Comparison of ENCODE assay signal across 7 mouse cellular contexts in the genomic region with DNA sequence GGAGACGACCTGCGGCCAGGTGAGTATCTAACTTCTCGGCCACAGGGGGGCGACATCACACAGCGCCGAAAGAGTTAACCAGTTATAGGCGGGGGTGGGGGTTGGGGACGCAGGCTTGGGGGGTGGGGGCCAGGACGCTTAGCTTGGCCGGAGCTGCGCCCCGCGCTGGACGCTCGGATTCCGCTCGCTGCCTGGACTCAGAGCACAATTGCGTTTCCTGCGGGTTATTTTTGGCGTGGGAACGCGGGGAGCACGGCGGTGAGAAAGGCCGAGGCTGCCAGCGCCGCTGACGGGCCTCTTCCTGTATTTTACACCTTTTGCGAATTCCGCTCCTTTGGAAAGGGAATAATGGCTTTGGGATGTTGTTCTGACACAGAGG. TPM values are rescaled to one million over a fixed set of nuclear protein-coding genes. Genes with fewer than 3 reads are reported as not detected.
DNase-seq lines count a peak whose midpoint lies in the region; ATAC-seq and TF ChIP-seq lines count a peak whose summit lies in the region.

No protein-coding gene starts in this region.

- peak overlapping the region; percentile 79 for H3K4me2 ChIP-seq in forebrain, postnatal 0 days (ENCODE audit: low read depth)
- H3K4me2 ChIP-seq in hindbrain, postnatal 0 days (ENCODE audit: low read depth, low read length): peak overlapping the region; percentile 98
- H3K4me2 ChIP-seq in liver, embryonic 12.5 days: peak overlapping the region; percentile 72
- peak overlapping the region; percentile 77 for H3K4me2 ChIP-seq in neural tube, embryonic 13.5 days

- H3K36me3 ChIP-seq in forebrain, postnatal 0 days (ENCODE audit: insufficient read depth): no peaks in the 10 kb centered on the region
- H3K36me3 ChIP-seq in hindbrain, postnatal 0 days (ENCODE audit: insufficient read depth, low read length): no peaks in the 10 kb centered on the region
- no peaks in the 10 kb centered on the region for H3K36me3 ChIP-seq in liver, embryonic 12.5 days
- H3K36me3 ChIP-seq in neural tube, embryonic 13.5 days: no peaks in the 10 kb centered on the region

- ATAC-seq in forebrain, postnatal 0 days: no peak; the same call in 1 of the 2 replicates
- ATAC-seq in hindbrain, postnatal 0 days: peak; percentile 30
- no peak for ATAC-seq in liver, embryonic 12.5 days
- no peak for ATAC-seq in neural tube, embryonic 13.5 days (ENCODE audit: low read depth)
- ATAC-seq in erythroblast, adult 5-6 weeks (replicated peaks; ENCODE audit: low FRiP score, poor library complexity, severe bottlenecking): no peak

- peak; percentile 72 for TF ChIP-seq CTCF in forebrain, postnatal 0 days (IDR thresholded peaks at IDR 0.05; ENCODE audit: low read depth)
- TF ChIP-seq CTCF in hindbrain, postnatal 0 days (IDR thresholded peaks at IDR 0.05; ENCODE audit: low read depth): peak; percentile 64

- peak; percentile 26 for DNase-seq in MN1 (ENCODE audit: low spot score)
- DNase-seq in cerebellum, adult 11-12 months: peak; percentile 55
- no peak for DNase-seq in forebrain, postnatal 0 days
- peak; percentile 77 for DNase-seq in hindbrain, postnatal 0 days (ENCODE audit: low spot score)

- H3K27me3 ChIP-seq in forebrain, postnatal 0 days (ENCODE audit: insufficient read depth, low read length): peaks cover 42% of the 10 kb centered on the region
- H3K27me3 ChIP-seq in hindbrain, postnatal 0 days (ENCODE audit: insufficient read depth, low read length): peaks cover 36% of the 10 kb centered on the region
- H3K27me3 ChIP-seq in liver, embryonic 12.5 days (replicated peaks): peaks cover 100% of the 10 kb centered on the region
- peaks cover 100% of the 10 kb centered on the region for H3K27me3 ChIP-seq in neural tube, embryonic 13.5 days

- peak overlapping the region; percentile 29; the same call in 1 of the 2 replicates for H3K9ac ChIP-seq in forebrain, postnatal 0 days
- H3K9ac ChIP-seq in hindbrain, postnatal 0 days (replicated peaks; ENCODE audit: low read length): peak overlapping the region; percentile 46
- peak overlapping the region; percentile 19; the same call in 1 of the 2 replicates for H3K9ac ChIP-seq in liver, embryonic 12.5 days
- peak overlapping the region; percentile 65 for H3K9ac ChIP-seq in neural tube, embryonic 13.5 days

- H3K4me1 ChIP-seq in forebrain, postnatal 0 days (ENCODE audit: insufficient read depth): peaks cover 16% of the 10 kb centered on the region
- H3K4me1 ChIP-seq in hindbrain, postnatal 0 days (ENCODE audit: insufficient read depth, low read length): peaks cover 28% of the 10 kb centered on the region
- peaks cover 51% of the 10 kb centered on the region for H3K4me1 ChIP-seq in liver, embryonic 12.5 days
- peaks cover 72% of the 10 kb centered on the region for H3K4me1 ChIP-seq in neural tube, embryonic 13.5 days (replicated peaks)

- under 1% methylated on average over 30 of the region's 30 CpGs for WGBS in forebrain, postnatal 0 days
- WGBS in hindbrain, postnatal 0 days: under 1% methylated on average over 30 of the region's 30 CpGs
- whole genome bisulfite sequencing in liver, embryonic 12.5 days (ENCODE audit: insufficient replicate concordance): 1% methylated on average over 30 of the region's 30 CpGs
- under 1% methylated on average over 30 of the region's 30 CpGs for WGBS in neural tube, embryonic 13.5 days

- no peak overlapping the region for H3K27ac ChIP-seq in forebrain, postnatal 0 days (ENCODE audit: low read depth, low read length)
- H3K27ac ChIP-seq in hindbrain, postnatal 0 days: peak overlapping the region; percentile 11; the same call in 1 of the 2 replicates
- no peak overlapping the region for H3K27ac ChIP-seq in liver, embryonic 12.5 days
- no peak overlapping the region for H3K27ac ChIP-seq in neural tube, embryonic 13.5 days (replicated peaks)

- peak overlapping the region; percentile 50 for H3K4me3 ChIP-seq in forebrain, postnatal 0 days (ENCODE audit: low read depth, low read length)
- peak overlapping the region; percentile 55 for H3K4me3 ChIP-seq in hindbrain, postnatal 0 days (ENCODE audit: low read length)
- peak overlapping the region; percentile 53 for H3K4me3 ChIP-seq in liver, embryonic 12.5 days
- peak overlapping the region; percentile 45 for H3K4me3 ChIP-seq in neural tube, embryonic 13.5 days

- no peaks in the 10 kb centered on the region for H3K9me3 ChIP-seq in forebrain, postnatal 0 days (ENCODE audit: low read length)
- no peaks in the 10 kb centered on the region for H3K9me3 ChIP-seq in hindbrain, postnatal 0 days (ENCODE audit: low read length)
- no peaks in the 10 kb centered on the region for H3K9me3 ChIP-seq in liver, embryonic 12.5 days (replicated peaks)
- H3K9me3 ChIP-seq in neural tube, embryonic 13.5 days: no peaks in the 10 kb centered on the region

RNA-seq across cellular contexts. Expression of gene Dll4, which starts 1.5 kb away (rescaled TPM):
- total RNA-seq in forebrain, postnatal 0 days (2014; rRNA removed): 2.8 and 3.7 TPM in 2 replicates
- polyA plus RNA-seq in forebrain, postnatal 0 days (2015; fragmentation: Nextera tagmentation; extraction: Ambion mirVana): 2.3 and 2.4 TPM in 2 replicates
- total RNA-seq in hindbrain, postnatal 0 days (2014; rRNA removed): 4.2 and 4.3 TPM in 2 replicates
- polyA plus RNA-seq in hindbrain, postnatal 0 days (2015; fragmentation: Nextera tagmentation; extraction: Ambion mirVana): 2.4 and 2.6 TPM in 2 replicates
- 3.0 and 3.1 TPM in 2 replicates for polyA plus RNA-seq in liver, embryonic 12.5 days (2016; fragmentation: Nextera tagmentation; extraction: Ambion mirVana)
- polyA plus RNA-seq in neural tube, embryonic 13.5 days (2015; fragmentation: Nextera tagmentation; extraction: Ambion mirVana): 4.9 and 5.3 TPM in 2 replicates
- not detected in 2 replicates for total RNA-seq in erythroblast, adult 5-6 weeks (2015; ENCODE audit: low replicate concordance)
- total RNA-seq in erythroblast, adult 5-6 weeks (2017; ENCODE audit: low replicate concordance): not detected in 2 replicates

RNA-seq across cellular contexts. Expression of gene Chac1, which starts 23.9 kb away (rescaled TPM):
- 8.7 and 20.4 TPM in 2 replicates for total RNA-seq in forebrain, postnatal 0 days (2014; rRNA removed)
- 5.7 and 9.1 TPM in 2 replicates for polyA plus RNA-seq in forebrain, postnatal 0 days (2015; fragmentation: Nextera tagmentation; extraction: Ambion mirVana)
- total RNA-seq in hindbrain, postnatal 0 days (2014; rRNA removed): 12.4 and 22.6 TPM in 2 replicates
- 11.4 and 12.6 TPM in 2 replicates for polyA plus RNA-seq in hindbrain, postnatal 0 days (2015; fragmentation: Nextera tagmentation; extraction: Ambion mirVana)
- polyA plus RNA-seq in liver, embryonic 12.5 days (2016; fragmentation: Nextera tagmentation; extraction: Ambion mirVana): 1.0 and 1.4 TPM in 2 replicates
- polyA plus RNA-seq in neural tube, embryonic 13.5 days (2015; fragmentation: Nextera tagmentation; extraction: Ambion mirVana): 6.2 TPM in 2 replicates
- total RNA-seq in erythroblast, adult 5-6 weeks (2015; ENCODE audit: low replicate concordance): 0.77 TPM in 1 of 2 replicates, not detected in the other
- 0.42 and 1.0 TPM in 2 replicates for total RNA-seq in erythroblast, adult 5-6 weeks (2017; ENCODE audit: low replicate concordance)

RNA-seq across cellular contexts. Expression of gene Vps18, which starts 38.6 kb away (rescaled TPM):
- total RNA-seq in forebrain, postnatal 0 days (2014; rRNA removed): 22.5 and 26.7 TPM in 2 replicates
- 17.5 and 22.3 TPM in 2 replicates for polyA plus RNA-seq in forebrain, postnatal 0 days (2015; fragmentation: Nextera tagmentation; extraction: Ambion mirVana)
- total RNA-seq in hindbrain, postnatal 0 days (2014; rRNA removed): 32.7 and 34.0 TPM in 2 replicates
- polyA plus RNA-seq in hindbrain, postnatal 0 days (2015; fragmentation: Nextera tagmentation; extraction: Ambion mirVana): 18.3 and 20.5 TPM in 2 replicates
- polyA plus RNA-seq in liver, embryonic 12.5 days (2016; fragmentation: Nextera tagmentation; extraction: Ambion mirVana): 9.8 and 10.3 TPM in 2 replicates
- polyA plus RNA-seq in neural tube, embryonic 13.5 days (2015; fragmentation: Nextera tagmentation; extraction: Ambion mirVana): 23.9 and 24.2 TPM in 2 replicates
- total RNA-seq in erythroblast, adult 5-6 weeks (2015; ENCODE audit: low replicate concordance): 1.2 and 1.7 TPM in 2 replicates
- total RNA-seq in erythroblast, adult 5-6 weeks (2017; ENCODE audit: low replicate concordance): 3.1 and 3.8 TPM in 2 replicates

RNA-seq across cellular contexts. Expression of gene Rhov, which starts 56.0 kb away (rescaled TPM):
- 20.5 and 27.8 TPM in 2 replicates for total RNA-seq in forebrain, postnatal 0 days (2014; rRNA removed)
- polyA plus RNA-seq in forebrain, postnatal 0 days (2015; fragmentation: Nextera tagmentation; extraction: Ambion mirVana): 22.9 and 29.3 TPM in 2 replicates
- 28.3 and 28.4 TPM in 2 replicates for total RNA-seq in hindbrain, postnatal 0 days (2014; rRNA removed)
- 31.8 and 32.6 TPM in 2 replicates for polyA plus RNA-seq in hindbrain, postnatal 0 days (2015; fragmentation: Nextera tagmentation; extraction: Ambion mirVana)
- 0.07 TPM in 1 of 2 replicates, not detected in the other for polyA plus RNA-seq in liver, embryonic 12.5 days (2016; fragmentation: Nextera tagmentation; extraction: Ambion mirVana)
- polyA plus RNA-seq in neural tube, embryonic 13.5 days (2015; fragmentation: Nextera tagmentation; extraction: Ambion mirVana): 18.3 and 19.1 TPM in 2 replicates
- total RNA-seq in erythroblast, adult 5-6 weeks (2015; ENCODE audit: low replicate concordance): not detected in 2 replicates
- not detected in 2 replicates for total RNA-seq in erythroblast, adult 5-6 weeks (2017; ENCODE audit: low replicate concordance)
